Mouse (Mus musculus): ENCODE measurements at regions not wholly inside any gene's neighbourhood (a gene's known extent, or its start where the extent isn't known, plus 50 kb on each side); places are given as distances from the start of the nearest gene placed in this dataset.

DNA sequence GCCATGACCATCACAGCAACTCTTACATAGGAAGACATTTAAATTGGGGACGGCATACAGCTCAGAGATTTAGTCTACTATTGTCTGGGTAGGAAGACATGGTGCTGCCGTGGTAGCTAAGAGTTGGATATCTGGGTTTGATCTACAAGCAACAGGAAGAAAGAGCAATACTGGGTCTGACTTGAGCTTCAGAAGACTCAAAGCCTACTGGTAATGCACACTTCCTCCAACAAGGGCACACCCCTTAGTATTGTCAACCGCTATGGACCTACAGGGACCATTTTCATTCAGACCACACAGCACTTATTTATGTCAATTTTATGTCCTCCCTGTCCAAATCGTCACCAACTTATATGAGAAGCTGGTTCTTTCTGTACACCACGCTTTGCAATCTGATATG is 90.3 kb upstream of the Tmem26 start:
- no peak for ATAC-seq
- H3K4me2 ChIP-seq (replicated peaks; ENCODE audit: low read depth) = no peak overlapping the region
- no peak for TF ChIP-seq CTCF (IDR thresholded peaks at IDR 0.05; ENCODE audit: low read depth)
- no peaks in the 10 kb centered on the region for H3K36me3 ChIP-seq (ENCODE audit: control insufficient read depth, insufficient read depth)
- H3K4me3 ChIP-seq (ENCODE audit: low read depth, low read length) = no peak overlapping the region
- H3K9ac ChIP-seq (ENCODE audit: low read depth, low read length) = no peak overlapping the region
- WGBS = 91% methylated on average over 5 of the region's 5 CpGs
- H3K4me1 ChIP-seq (replicated peaks; ENCODE audit: control insufficient read depth, insufficient read depth, low read length) = no peaks in the 10 kb centered on the region
- no peaks in the 10 kb centered on the region for H3K9me3 ChIP-seq (ENCODE audit: control insufficient read depth)
- H3K27me3 ChIP-seq (replicated peaks; ENCODE audit: control insufficient read depth, insufficient read depth, low read length) = no peaks in the 10 kb centered on the region
- no peak overlapping the region for H3K27ac ChIP-seq (ENCODE audit: low read depth, low read length)

DNA sequence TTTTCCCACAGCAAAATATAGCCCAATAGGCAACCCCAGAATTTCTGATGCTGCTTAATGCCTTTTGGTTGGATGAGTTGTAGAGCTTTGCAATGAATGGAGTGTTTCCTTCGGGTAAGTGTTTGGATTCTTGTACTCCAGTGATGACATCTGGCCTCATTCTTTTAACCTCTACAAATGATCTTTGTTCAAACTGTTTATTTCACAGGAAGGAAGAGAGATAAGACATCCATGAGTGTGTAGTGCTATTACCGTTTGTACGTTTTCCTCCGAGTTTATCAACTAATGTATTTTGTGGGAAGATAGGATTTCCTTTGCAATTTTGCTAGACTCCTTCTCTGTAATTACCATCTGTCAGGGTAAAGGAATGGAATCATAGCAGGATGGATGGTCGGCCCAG is 70.7 kb upstream of the Tmem26 start:
- no peak for TF ChIP-seq CTCF (IDR thresholded peaks at IDR 0.05; ENCODE audit: low read depth)
- no peaks in the 10 kb centered on the region for H3K9me3 ChIP-seq (ENCODE audit: control insufficient read depth)

GRCm38 (mm10) chr10:68655491-68655890 is 68.0 kb upstream of the Tmem26 start:
- no peak for ATAC-seq
- Histone ChIP-seq H3K4me3 (ENCODE audit: low read depth, low read length) (no peak overlapping the region), H3K36me3 (ENCODE audit: control insufficient read depth, insufficient read depth) (no peaks in the 10 kb centered on the region), H3K4me2 (replicated peaks; ENCODE audit: low read depth) (no peak overlapping the region), H3K4me1 (replicated peaks; ENCODE audit: control insufficient read depth, insufficient read depth, low read length) (no peaks in the 10 kb centered on the region), H3K27ac (ENCODE audit: low read depth, low read length) (no peak overlapping the region), H3K27me3 (replicated peaks; ENCODE audit: control insufficient read depth, insufficient read depth, low read length) (no peaks in the 10 kb centered on the region), H3K9me3 (ENCODE audit: control insufficient read depth) (0 out of 2 replicates have a peak, but pooled peaks cover 3% of the 10 kb centered on the region), H3K9ac (ENCODE audit: low read depth, low read length) (no peak overlapping the region)
- no peak for TF ChIP-seq CTCF (IDR thresholded peaks at IDR 0.05; ENCODE audit: low read depth)
- WGBS = 73% methylated on average over 2 of the region's 2 CpGs

More for the DNA sequence above, 70.7 kb upstream of the Tmem26 start:
- H3K4me1 ChIP-seq (replicated peaks; ENCODE audit: control insufficient read depth, insufficient read depth, low read length) = no peaks in the 10 kb centered on the region
- H3K27ac ChIP-seq (ENCODE audit: low read depth, low read length) = no peak overlapping the region
- H3K4me3 ChIP-seq (ENCODE audit: low read depth, low read length) = no peak overlapping the region
- ATAC-seq = no peak
- H3K27me3 ChIP-seq (replicated peaks; ENCODE audit: control insufficient read depth, insufficient read depth, low read length) = no peaks in the 10 kb centered on the region
- WGBS = 40% methylated on average over 5 of the region's 5 CpGs
- no peak overlapping the region for H3K4me2 ChIP-seq (replicated peaks; ENCODE audit: low read depth)
- H3K36me3 ChIP-seq (ENCODE audit: control insufficient read depth, insufficient read depth) = no peaks in the 10 kb centered on the region
- H3K9ac ChIP-seq (ENCODE audit: low read depth, low read length) = no peak overlapping the region

- Histone ChIP-seq H3K4me1 (replicated peaks; ENCODE audit: control insufficient read depth, insufficient read depth, low read length) (no peaks in the 10 kb centered on the region), H3K9ac (ENCODE audit: low read depth, low read length) (no peak overlapping the region), H3K36me3 (ENCODE audit: control insufficient read depth, insufficient read depth) (no peaks in the 10 kb centered on the region), H3K9me3 (ENCODE audit: control insufficient read depth) (no peaks in the 10 kb centered on the region), H3K27ac (ENCODE audit: low read depth, low read length) (no peak overlapping the region), H3K4me3 (ENCODE audit: low read depth, low read length) (no peak overlapping the region), H3K4me2 (replicated peaks; ENCODE audit: low read depth) (no peak overlapping the region), H3K27me3 (replicated peaks; ENCODE audit: control insufficient read depth, insufficient read depth, low read length) (no peaks in the 10 kb centered on the region)
- ATAC-seq = no peak
- WGBS = 36% methylated on average over 3 of the region's 3 CpGs
- TF ChIP-seq CTCF (IDR thresholded peaks at IDR 0.05; ENCODE audit: low read depth) = no peak
Observed at GRCm38 (mm10) chr10:68666094-68666493, 57.4 kb upstream of the Tmem26 start.

- WGBS = 93% methylated on average over 6 of the region's 6 CpGs
- Histone ChIP-seq H3K9ac (ENCODE audit: low read depth, low read length) (no peak overlapping the region), H3K4me2 (replicated peaks; ENCODE audit: low read depth) (no peak overlapping the region), H3K4me3 (ENCODE audit: low read depth, low read length) (no peak overlapping the region), H3K36me3 (ENCODE audit: control insufficient read depth, insufficient read depth) (no peaks in the 10 kb centered on the region), H3K27ac (ENCODE audit: low read depth, low read length) (no peak overlapping the region), H3K9me3 (ENCODE audit: control insufficient read depth) (no peaks in the 10 kb centered on the region), H3K4me1 (replicated peaks; ENCODE audit: control insufficient read depth, insufficient read depth, low read length) (no peaks in the 10 kb centered on the region), H3K27me3 (replicated peaks; ENCODE audit: control insufficient read depth, insufficient read depth, low read length) (no peaks in the 10 kb centered on the region)
- TF ChIP-seq CTCF (IDR thresholded peaks at IDR 0.05; ENCODE audit: low read depth) = no peak
- ATAC-seq = no peak
Observed at GRCm38 (mm10) chr10:68669330-68669729, 54.1 kb upstream of the Tmem26 start.

GRCm38 (mm10) chr10:68669992-68670391 is 53.5 kb upstream of the Tmem26 start:
- Histone ChIP-seq H3K27ac (ENCODE audit: low read depth, low read length) (no peak overlapping the region), H3K9me3 (ENCODE audit: control insufficient read depth) (no peaks in the 10 kb centered on the region), H3K36me3 (ENCODE audit: control insufficient read depth, insufficient read depth) (no peaks in the 10 kb centered on the region), H3K4me3 (ENCODE audit: low read depth, low read length) (no peak overlapping the region), H3K4me2 (replicated peaks; ENCODE audit: low read depth) (no peak overlapping the region), H3K27me3 (replicated peaks; ENCODE audit: control insufficient read depth, insufficient read depth, low read length) (no peaks in the 10 kb centered on the region), H3K9ac (ENCODE audit: low read depth, low read length) (no peak overlapping the region), H3K4me1 (replicated peaks; ENCODE audit: control insufficient read depth, insufficient read depth, low read length) (no peaks in the 10 kb centered on the region)
- 81% methylated on average over 3 of the region's 3 CpGs for WGBS
- ATAC-seq = no peak
- TF ChIP-seq CTCF (IDR thresholded peaks at IDR 0.05; ENCODE audit: low read depth) = no peak

- 70% methylated on average over 12 of the region's 12 CpGs for WGBS
- Histone ChIP-seq H3K4me3 (ENCODE audit: low read depth, low read length) (no peak overlapping the region), H3K4me2 (replicated peaks; ENCODE audit: low read depth) (no peak overlapping the region), H3K27ac (ENCODE audit: low read depth, low read length) (no peak overlapping the region), H3K9me3 (ENCODE audit: control insufficient read depth) (no peaks in the 10 kb centered on the region), H3K36me3 (ENCODE audit: control insufficient read depth, insufficient read depth) (no peaks in the 10 kb centered on the region), H3K4me1 (replicated peaks; ENCODE audit: control insufficient read depth, insufficient read depth, low read length) (no peaks in the 10 kb centered on the region), H3K9ac (ENCODE audit: low read depth, low read length) (no peak overlapping the region), H3K27me3 (replicated peaks; ENCODE audit: control insufficient read depth, insufficient read depth, low read length) (no peaks in the 10 kb centered on the region)
- ATAC-seq = no peak
- no peak for TF ChIP-seq CTCF (IDR thresholded peaks at IDR 0.05; ENCODE audit: low read depth)
Observed at GRCm38 (mm10) chr10:68672291-68672690, 51.2 kb upstream of the Tmem26 start.
